In the genomic region with DNA sequence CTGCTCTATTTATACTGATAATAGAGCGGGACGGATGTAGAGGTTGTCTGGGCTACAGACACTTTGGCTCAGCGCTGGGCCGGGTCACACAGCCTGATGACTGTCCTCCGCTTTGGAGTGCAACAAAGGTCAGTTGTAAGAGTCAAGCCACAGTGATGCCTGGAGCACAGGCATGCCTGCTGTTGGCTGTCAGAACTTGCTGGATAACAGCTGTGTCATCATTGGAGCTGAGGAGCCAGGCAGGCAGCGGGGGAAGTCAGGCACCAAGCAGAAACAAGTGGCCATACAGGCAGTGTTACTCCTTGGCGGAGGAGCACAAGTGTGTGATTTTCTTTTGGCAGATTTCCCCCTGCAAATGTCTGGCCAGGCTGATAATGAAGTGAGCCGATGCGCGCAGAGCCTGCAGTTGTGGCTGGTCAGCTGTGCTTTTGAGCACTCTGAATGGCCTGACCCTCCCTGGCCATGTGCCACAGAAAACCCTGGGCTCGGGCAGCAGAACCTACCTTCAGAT, we compare ENCODE assay signal across 7 mouse cellular contexts. TPM values are rescaled to one million over a fixed set of nuclear protein-coding genes. Genes with fewer than 3 reads are reported as not detected.
DNase-seq lines count a peak whose midpoint lies in the region; ATAC-seq and TF ChIP-seq lines count a peak whose summit lies in the region.

No protein-coding gene starts in this region.

- H3K4me1 ChIP-seq in forebrain, postnatal 0 days (ENCODE audit: insufficient read depth), result no peaks in the 10 kb centered on the region; the same call in 1 of the 2 replicates
- peaks cover 65% of the 10 kb centered on the region for H3K4me1 ChIP-seq in hindbrain, embryonic 10.5 days (replicated peaks)
- H3K4me1 ChIP-seq in midbrain, embryonic 13.5 days (replicated peaks), result peaks cover 19% of the 10 kb centered on the region

- peak; percentile 88 for DNase-seq in MN1 (ENCODE audit: low spot score)
- peak; percentile 34 to 46 for DNase-seq in adrenal gland, postnatal 36 days
- DNase-seq in forebrain, postnatal 0 days, result peak; percentile 52
- DNase-seq in hindbrain, embryonic 10.5 days (ENCODE audit: low spot score), result peak; percentile 56
- peak; percentile 33 to 38 for DNase-seq in layer of hippocampus, postnatal 36 days
- DNase-seq in spleen, postnatal 4 days (ENCODE audit: low spot score in 2 of 2), result no peak

- no peaks in the 10 kb centered on the region for H3K9me3 ChIP-seq in forebrain, postnatal 0 days (ENCODE audit: low read length)
- H3K9me3 ChIP-seq in hindbrain, embryonic 10.5 days, result no peaks in the 10 kb centered on the region
- no peaks in the 10 kb centered on the region for H3K9me3 ChIP-seq in midbrain, embryonic 13.5 days

- H3K27ac ChIP-seq in forebrain, postnatal 0 days (ENCODE audit: low read depth, low read length), result no peak overlapping the region
- peak overlapping the region; percentile 75 for H3K27ac ChIP-seq in hindbrain, embryonic 10.5 days
- H3K27ac ChIP-seq in midbrain, embryonic 13.5 days, result peak overlapping the region; percentile 51

- H3K4me2 ChIP-seq in forebrain, postnatal 0 days (ENCODE audit: low read depth), result no peak overlapping the region
- no peak overlapping the region for H3K4me2 ChIP-seq in midbrain, embryonic 13.5 days (replicated peaks)

- 40% methylated on average over 11 of the region's 11 CpGs for WGBS in forebrain, postnatal 0 days
- 48% methylated on average over 11 of the region's 11 CpGs for WGBS in hindbrain, embryonic 10.5 days
- WGBS in midbrain, embryonic 13.5 days, result 59% methylated on average over 11 of the region's 11 CpGs

- peak; percentile 65 for ATAC-seq in forebrain, postnatal 0 days
- ATAC-seq in midbrain, embryonic 13.5 days, result peak; percentile 51

- no peaks in the 10 kb centered on the region for H3K36me3 ChIP-seq in forebrain, postnatal 0 days (ENCODE audit: insufficient read depth)
- no peaks in the 10 kb centered on the region for H3K36me3 ChIP-seq in hindbrain, embryonic 10.5 days
- H3K36me3 ChIP-seq in midbrain, embryonic 13.5 days, result no peaks in the 10 kb centered on the region

- TF ChIP-seq CTCF in forebrain, postnatal 0 days (IDR thresholded peaks at IDR 0.05; ENCODE audit: low read depth), result no peak

- no peak overlapping the region for H3K4me3 ChIP-seq in forebrain, postnatal 0 days (ENCODE audit: low read depth, low read length)
- no peak overlapping the region for H3K4me3 ChIP-seq in hindbrain, embryonic 10.5 days
- no peak overlapping the region for H3K4me3 ChIP-seq in midbrain, embryonic 13.5 days (replicated peaks)

- no peaks in the 10 kb centered on the region for H3K27me3 ChIP-seq in forebrain, postnatal 0 days (ENCODE audit: insufficient read depth, low read length)
- H3K27me3 ChIP-seq in hindbrain, embryonic 10.5 days (ENCODE audit: insufficient read depth, poor library complexity, severe bottlenecking), result no peaks in the 10 kb centered on the region
- H3K27me3 ChIP-seq in midbrain, embryonic 13.5 days, result no peaks in the 10 kb centered on the region

- H3K9ac ChIP-seq in forebrain, postnatal 0 days, result no peak overlapping the region
- H3K9ac ChIP-seq in midbrain, embryonic 13.5 days (replicated peaks), result 0 out of 2 replicates have a peak overlapping the region, but pooled peaks have one; percentile 10

RNA-seq across cellular contexts. Expression of a gene that starts 25.5 kb away (rescaled TPM):
- 10 to 100 TPM; 42.3 to 50.8 TPM for total RNA-seq in adrenal gland, postnatal 36 days (2021)
- total RNA-seq in forebrain, postnatal 0 days (2014; rRNA removed), result 26.3 and 28.3 TPM in 2 replicates
- polyA plus RNA-seq in forebrain, postnatal 0 days (2015; fragmentation: Nextera tagmentation; extraction: Ambion mirVana), result 22.9 and 24.7 TPM in 2 replicates
- 63.8 and 87.1 TPM in 2 replicates for polyA plus RNA-seq in hindbrain, embryonic 10.5 days (2016; fragmentation: Nextera tagmentation; extraction: Ambion mirVana)
- total RNA-seq in layer of hippocampus, postnatal 36 days (2021), result 10 to 100 TPM; 17.4 to 19.2 TPM
- polyA plus RNA-seq in midbrain, embryonic 13.5 days (2015; fragmentation: Nextera tagmentation; extraction: Ambion mirVana), result 28.5 and 29.3 TPM in 2 replicates

Comparison
In these comparisons a context has a peak if more than half of its experiments do, and no peak if none do; other contexts are left out.
1. DNase-seq: peak in MN1 (single experiment), adrenal gland, postnatal 36 days (2 of 2), forebrain, postnatal 0 days (single experiment), hindbrain, embryonic 10.5 days (single experiment) and layer of hippocampus, postnatal 36 days (2 of 2); none in spleen, postnatal 4 days (0 of 2).